Mouse (Mus musculus): ENCODE measurements around the gene Wdfy1.

Wdfy1 gene

DNA sequence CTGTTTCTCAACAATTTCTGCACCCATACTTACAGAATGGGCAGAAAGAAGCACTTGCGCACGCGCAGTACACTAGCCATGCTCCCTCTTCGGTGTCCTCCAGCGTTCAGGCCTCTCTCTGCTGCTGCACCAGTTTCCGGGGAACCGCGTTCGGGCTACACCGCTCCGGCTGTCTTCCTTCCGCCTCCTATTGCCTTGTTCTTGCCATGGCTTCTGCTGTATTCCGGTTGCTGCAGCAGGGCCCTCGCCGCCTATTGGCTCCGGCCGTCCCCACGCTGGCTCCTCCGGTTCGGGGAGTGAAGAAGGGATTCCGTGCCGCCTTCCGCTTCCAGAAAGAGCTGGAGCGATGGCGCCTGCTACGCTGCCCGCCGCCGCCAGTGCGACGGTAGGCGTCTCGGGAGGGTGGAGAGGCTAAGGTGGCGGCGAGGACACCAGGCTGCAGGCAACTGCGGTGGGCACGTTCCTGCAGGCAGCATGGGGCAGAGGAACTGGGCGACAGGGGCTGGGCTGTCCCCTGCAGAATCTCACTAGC, at the start of gene Wdfy1, which contains the start of gene Mrpl44:
Gene Wdfy1 (minus strand): TSS at position 217 of the 532 bp plus-strand sequence.
Gene Mrpl44 (plus strand): TSS at position 92 of the 532 bp plus-strand sequence.
- peak; percentile 99 for DNase-seq (ENCODE audit: low spot score)

GRCm38 (mm10) chr1:79823951-79824633, 48.1 kb upstream of the Wdfy1 start:
- DNase-seq (ENCODE audit: low spot score): no peak

GRCm38 (mm10) chr1:79822806-79823525, 47.0 kb upstream of the Wdfy1 start:
- peak; percentile 13 for DNase-seq (ENCODE audit: low spot score)

DNA sequence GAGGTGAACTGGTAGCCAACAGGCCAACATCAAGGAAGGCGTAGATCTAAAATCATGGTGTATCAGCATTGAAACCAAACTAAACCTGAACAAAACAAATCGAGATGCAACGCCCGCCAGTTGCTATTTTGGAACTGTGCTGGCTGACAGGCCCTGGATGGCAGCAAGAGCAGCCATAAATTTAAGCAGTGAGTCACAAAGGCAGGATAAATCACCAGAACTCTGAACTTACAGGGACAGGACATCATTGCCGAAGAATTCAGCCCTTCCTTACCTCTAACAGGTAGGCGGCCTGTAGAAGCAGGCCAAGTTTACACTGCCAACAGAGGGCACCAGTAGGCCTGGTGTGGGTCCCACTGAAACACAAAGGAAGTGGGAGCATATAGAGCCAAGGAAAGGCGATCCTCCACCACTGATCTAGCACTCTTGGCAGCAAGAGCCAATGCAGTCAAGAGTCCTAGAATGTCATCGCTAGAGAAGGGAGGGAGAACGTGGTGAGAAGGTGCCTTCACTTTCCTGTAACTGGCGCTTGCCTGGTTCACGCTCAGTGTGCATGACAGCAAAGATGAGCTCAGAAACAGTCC, 43.4 kb upstream of the Wdfy1 start:
- no peak for DNase-seq (ENCODE audit: low spot score)

GRCm38 (mm10) chr1:79815446-79815845, 39.5 kb upstream of the Wdfy1 start:
- DNase-seq (ENCODE audit: low spot score): no peak

GRCm38 (mm10) chr1:79809447-79809846, 33.5 kb upstream of the Wdfy1 start:
- no peak for DNase-seq (ENCODE audit: low spot score)

- no peak for DNase-seq (ENCODE audit: low spot score)
These were observed 30.9 kb upstream of the Wdfy1 start for GRCm38 (mm10) chr1:79806865-79807264.

GRCm38 (mm10) chr1:79803614-79804013, 27.7 kb upstream of the Wdfy1 start:
- no peak for DNase-seq (ENCODE audit: low spot score)

GRCm38 (mm10) chr1:79802858-79803427, 27.0 kb upstream of the Wdfy1 start:
- DNase-seq (ENCODE audit: low spot score): no peak

DNA sequence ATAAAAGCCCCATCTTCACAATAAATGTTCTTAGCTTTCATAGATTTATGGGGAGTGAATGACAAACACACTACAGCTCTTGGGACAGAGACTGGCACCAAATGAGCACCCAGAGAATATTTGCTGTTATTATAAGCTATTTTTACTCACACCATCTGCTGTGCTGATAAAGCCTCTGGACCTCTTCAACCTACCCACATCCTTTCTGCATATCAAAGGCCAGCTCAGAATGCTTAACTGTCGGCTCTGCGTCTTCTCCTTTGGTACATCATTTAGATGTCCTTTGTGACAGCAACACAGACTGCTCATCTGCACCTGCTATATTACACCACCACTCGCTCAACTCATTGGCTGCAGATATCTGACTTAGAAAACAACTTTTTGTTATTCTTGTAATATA, 21.1 kb upstream of the Wdfy1 start:
- DNase-seq (ENCODE audit: low spot score): no peak

DNA sequence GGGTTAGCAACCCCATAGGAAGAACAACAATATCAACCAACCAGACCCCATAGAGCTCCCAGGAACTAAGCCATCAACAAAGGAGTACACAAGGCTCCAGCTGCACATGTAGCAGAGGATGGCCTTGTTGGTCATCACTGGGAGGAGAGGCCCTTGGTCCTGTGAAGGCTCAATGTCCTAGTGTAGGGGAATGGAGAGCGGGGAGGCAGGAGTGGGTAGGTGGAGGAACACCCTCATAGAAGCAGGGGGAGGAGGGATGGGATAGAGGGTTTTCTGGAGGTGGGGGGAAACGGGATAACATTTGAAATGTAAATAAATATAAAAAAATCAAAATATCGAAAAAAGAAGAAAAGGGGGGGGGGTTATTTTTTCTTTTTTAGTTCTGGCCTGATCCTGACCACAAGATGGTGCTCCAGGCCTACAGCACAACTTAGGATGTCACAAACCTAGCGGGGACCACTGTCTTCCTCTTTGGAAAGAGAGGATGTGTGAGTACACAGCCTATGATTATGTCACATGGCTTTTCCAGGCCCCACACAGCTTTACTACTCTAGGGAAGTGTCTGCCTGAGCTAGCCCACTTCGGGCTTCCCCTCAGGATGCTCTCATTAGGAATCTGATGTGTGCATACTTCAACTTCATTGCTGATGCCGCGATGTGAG, 10.5 kb upstream of the Wdfy1 start:
- DNase-seq (ENCODE audit: low spot score): no peak

GRCm38 (mm10) chr1:79782433-79782832, 6.5 kb upstream of the Wdfy1 start:
- no peak for DNase-seq (ENCODE audit: low spot score)

- DNase-seq (ENCODE audit: low spot score): no peak
These were observed 2.1 kb upstream of the Wdfy1 start for GRCm38 (mm10) chr1:79778011-79778410.

DNA sequence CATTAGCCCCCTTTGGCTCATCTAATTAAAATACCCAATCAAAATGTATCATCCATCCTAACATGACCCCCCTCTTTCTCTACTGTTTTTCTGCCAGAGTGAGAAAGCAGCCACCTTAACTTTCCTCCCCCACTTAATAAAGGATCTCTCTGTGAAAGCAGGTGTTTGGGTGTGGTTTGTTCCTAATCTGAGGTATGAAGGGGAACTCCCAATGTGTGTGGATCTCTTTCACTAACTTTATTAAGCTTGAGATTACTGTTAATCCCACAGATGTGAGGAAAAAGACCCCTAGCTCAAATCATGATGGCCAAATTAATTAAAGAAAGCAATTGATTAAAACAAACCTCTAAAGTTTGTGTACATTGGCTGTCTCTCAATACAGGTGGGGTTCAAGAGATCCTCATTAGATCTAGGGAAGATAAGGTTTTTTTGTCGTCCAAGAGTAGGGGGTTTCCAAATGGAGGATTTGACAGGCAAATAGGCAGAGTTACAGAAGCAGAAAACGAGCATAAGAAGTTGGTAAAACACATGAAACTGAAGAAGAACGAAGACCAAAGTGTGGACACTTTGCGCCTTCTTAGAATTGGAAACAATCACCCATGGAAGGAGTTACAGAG, 1.7 kb downstream of the Wdfy1 start:
- no peak for DNase-seq (ENCODE audit: low spot score)

- no peak for DNase-seq (ENCODE audit: low spot score)
These were observed 7.7 kb downstream of the Wdfy1 start for GRCm38 (mm10) chr1:79768231-79768630.

GRCm38 (mm10) chr1:79764483-79764882, 11.5 kb downstream of the Wdfy1 start:
- DNase-seq (ENCODE audit: low spot score): no peak

DNA sequence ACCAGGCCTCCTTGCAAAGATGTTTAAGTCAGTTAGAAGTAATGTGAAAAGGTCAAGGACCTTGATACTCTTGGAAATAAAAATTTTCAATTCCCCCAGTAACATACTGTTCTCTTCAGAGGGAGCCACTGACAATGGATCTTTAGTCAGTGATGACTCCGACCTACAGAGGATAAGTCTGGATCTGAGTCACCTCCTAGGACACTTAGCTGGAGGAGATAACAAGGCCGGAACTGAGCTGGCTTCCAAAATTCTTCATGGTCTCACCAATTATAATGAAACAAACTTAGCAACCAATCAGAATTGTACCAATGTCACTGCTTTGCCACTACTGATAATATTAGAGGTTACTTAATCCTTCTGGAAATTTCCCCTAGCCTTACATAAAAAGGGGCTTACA, 11.9 kb downstream of the Wdfy1 start:
- DNase-seq (ENCODE audit: low spot score): no peak

DNA sequence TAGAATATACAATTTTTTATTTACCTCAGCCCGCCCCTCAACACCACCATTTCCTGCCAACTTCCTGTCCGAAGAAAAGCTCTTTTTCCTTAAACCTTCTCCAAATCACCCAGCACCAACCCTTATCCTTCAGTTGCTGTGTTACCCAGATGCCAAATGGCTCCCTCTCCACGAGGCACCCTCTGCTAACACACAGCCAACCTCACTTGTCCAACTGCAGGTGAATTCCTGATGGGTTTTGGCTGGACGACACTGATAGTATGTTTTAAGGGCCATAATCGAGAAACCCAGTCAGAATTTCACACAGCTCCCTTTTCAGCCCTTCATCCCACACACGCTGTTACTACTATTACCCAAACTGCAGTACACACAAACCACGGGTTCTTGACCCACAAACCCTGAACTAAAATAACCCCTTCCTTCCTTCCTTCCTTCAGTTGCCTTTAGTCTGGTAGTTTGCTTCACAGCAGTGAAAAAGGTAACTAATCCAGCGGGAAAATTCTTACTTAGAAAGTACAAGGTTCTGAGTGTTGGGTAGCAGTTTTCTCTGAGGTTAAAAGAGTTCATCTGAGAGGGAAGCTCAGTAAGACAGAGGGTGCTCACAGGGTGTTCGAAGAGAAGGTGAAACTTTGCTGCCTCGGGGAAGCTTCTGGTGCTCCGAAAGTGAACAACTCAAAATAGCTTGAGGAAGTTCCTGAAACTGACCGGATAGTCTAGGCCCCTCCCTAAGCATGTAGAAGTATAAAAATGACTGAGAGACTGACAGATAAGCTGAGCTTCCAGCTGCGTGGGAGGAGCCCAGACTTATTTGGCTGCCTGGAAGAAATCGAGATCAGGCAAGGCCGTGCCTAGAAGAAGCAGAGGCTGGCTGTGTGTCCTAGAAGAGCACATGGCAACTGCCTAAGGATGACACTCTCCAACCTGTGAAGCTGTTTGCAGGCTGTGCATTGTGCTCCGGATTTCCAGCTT, 13.4 kb downstream of the Wdfy1 start:
- DNase-seq (ENCODE audit: low spot score): no peak

DNA sequence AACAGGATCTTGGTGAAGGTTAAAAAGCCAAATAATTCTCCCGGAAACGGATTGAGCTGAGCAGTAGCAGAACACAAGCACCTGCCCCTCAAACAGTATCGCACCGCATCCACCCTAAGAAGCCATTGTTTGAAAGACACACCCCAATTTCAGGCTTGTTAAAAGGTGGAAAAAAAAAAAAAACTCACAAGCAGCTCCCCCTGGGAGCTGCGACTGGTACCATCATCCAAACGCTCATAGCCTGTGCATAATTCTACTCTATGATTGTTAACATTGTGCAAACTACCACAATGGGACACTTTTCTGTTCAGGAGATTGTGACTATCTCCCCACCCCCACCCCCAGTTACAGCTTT, 14.0 kb downstream of the Wdfy1 start:
- DNase-seq (ENCODE audit: low spot score): no peak

GRCm38 (mm10) chr1:79761106-79761916, 14.6 kb downstream of the Wdfy1 start:
- DNase-seq (ENCODE audit: low spot score): peak; percentile 52
